Mouse (Mus musculus) stomach, adult 2 months (tissue): ENCODE results near the gene Hs3st3b1. TPM values are rescaled to one million over a fixed set of nuclear protein-coding genes. Genes with fewer than 3 reads are reported as not detected.

Experiments used
- polyA plus RNA-seq: library from polyadenylated mRNA; depleted of rRNA; stranded (reverse); fragments of >200 nt; gene quantifications from 2 replicates; pipeline ENCODE4 v1.2.3, GENCODE M21; 2012; rRNA removed

Gene Hs3st3b1
- 54.0 and 56.8 TPM in 2 replicates for polyA plus RNA-seq

GRCm38 (mm10) chr11:63922091-63922621 lies at the start of gene Hs3st3b1:
Gene Hs3st3b1, minus strand, starts transcription at chr11:63922290.

Other genes starting within 250 kb of the Hs3st3b1 start
- gene Cox10, start 157.2 kb upstream of the Hs3st3b1 start, polyA plus RNA-seq: 10.1 and 11.6 TPM in 2 replicates